Mouse (Mus musculus): ENCODE data around the gene Gm14226.
"Not testable (repeated sequence)": the region's sequence is repeated elsewhere in the genome, so short reads cannot be mapped to it uniquely, and the experiment has no call there.

Gm14226 gene

GRCm38 (mm10) chr2:155018251-155018755, at the start of gene Gm14226:
Gene Gm14226 (plus strand): TSS chr2:155018266.
- in situ Hi-C loops (cut with MboI): not testable (repeated sequence)

DNA sequence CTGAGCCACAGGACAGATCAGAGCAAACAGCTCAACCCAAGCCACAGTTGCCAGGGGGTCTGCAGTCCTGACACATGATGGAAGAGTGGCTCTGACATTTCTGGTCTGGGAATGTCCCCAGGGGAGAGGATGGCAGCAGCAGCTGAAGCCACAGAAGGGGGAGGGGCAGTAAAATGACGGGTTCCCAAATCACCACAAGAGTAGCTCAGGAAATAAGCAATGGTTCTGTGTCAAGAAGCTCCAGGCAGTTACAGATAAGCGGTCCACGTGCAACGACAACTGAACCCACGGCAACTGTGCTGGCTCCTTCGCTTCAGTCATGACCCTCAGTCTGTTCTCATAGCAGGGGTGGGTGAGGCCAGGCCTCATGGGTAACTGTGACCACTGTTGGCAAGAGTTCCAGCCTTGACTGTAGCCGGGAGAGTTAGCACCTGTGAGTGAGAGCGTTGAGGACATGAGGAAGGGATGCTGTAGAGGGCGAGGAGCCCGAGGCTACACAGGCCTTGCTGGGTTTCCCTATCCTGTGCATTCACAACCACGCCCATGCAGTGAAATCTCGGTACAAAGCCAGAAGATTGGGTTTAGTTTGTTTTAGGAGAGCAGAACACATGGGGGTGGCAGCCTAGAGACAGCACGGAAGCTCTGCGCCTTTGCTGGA, 48.2 kb upstream of the Gm14226 start:
- in situ Hi-C loops (cut with MboI): not testable (repeated sequence)

- in situ Hi-C loops (cut with MboI): no loop called here
These were observed 46.0 kb upstream of the Gm14226 start for GRCm38 (mm10) chr2:154971919-154972692.

- in situ Hi-C loops (cut with MboI): no loop called here
These were observed 45.1 kb upstream of the Gm14226 start for GRCm38 (mm10) chr2:154972981-154973380.

- in situ Hi-C loops (cut with MboI): no loop called here
These were observed 31.5 kb upstream of the Gm14226 start for GRCm38 (mm10) chr2:154986609-154987008.

GRCm38 (mm10) chr2:154991411-154991810, 26.7 kb upstream of the Gm14226 start:
- in situ Hi-C loops (cut with MboI): no loop called here

DNA sequence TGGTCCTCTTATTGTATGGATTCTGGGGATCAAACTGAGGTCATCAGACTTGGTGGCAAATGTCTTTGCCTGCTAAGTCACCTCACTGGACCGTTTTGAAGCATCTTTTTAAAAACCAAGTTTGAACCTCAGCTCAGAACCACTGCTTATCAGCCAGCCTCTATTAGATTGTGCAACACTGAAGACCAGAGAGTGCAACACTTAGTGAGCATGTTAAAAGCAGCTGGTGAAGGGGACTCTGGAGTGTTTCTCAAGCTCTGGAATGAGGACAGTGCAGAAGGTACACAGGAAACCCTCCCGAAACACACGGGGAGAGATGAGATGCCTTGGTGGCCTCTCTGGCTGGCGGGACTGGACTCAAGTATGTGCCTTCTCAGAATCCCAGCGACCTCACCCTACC, 26.0 kb upstream of the Gm14226 start:
- in situ Hi-C loops (cut with MboI): no loop called here

DNA sequence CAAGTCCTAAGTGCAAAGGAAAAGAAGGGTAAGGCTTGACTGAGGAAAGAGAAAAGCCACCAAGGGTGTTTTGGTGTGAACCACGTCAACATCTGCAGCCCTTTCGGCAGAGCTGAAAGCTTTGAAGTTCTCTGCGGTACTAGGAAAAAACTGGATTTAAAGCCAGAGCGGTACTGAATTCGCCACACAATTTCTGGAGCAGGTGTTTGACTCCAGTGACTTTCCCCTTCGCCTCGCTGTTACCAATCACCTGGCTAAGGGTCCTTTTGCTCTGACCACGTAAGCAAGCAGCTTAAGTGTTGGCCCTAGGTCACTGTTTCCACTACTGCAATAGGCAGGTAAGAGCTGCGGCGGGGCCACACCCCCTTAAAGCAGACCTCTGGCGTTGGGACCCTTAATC, 12.6 kb upstream of the Gm14226 start:
- in situ Hi-C loops (cut with MboI): no loop called here

- in situ Hi-C loops (cut with MboI): no loop called here
These were observed 6.9 kb upstream of the Gm14226 start for GRCm38 (mm10) chr2:155011086-155011656.

GRCm38 (mm10) chr2:155012991-155013390, 5.1 kb upstream of the Gm14226 start:
- in situ Hi-C loops (cut with MboI): no loop called here

- in situ Hi-C loops (cut with MboI): not testable (repeated sequence)
These were observed 1.3 kb upstream of the Gm14226 start for GRCm38 (mm10) chr2:155016751-155017150.

GRCm38 (mm10) chr2:155018762-155019641, 936 bp downstream of the Gm14226 start:
- in situ Hi-C loops (cut with MboI): no loop called here

GRCm38 (mm10) chr2:155019673-155020072, 1.6 kb downstream of the Gm14226 start:
- in situ Hi-C loops (cut with MboI): no loop called here

- in situ Hi-C loops (cut with MboI): not testable (repeated sequence)
These were observed 2.3 kb downstream of the Gm14226 start for GRCm38 (mm10) chr2:155020247-155020826.

DNA sequence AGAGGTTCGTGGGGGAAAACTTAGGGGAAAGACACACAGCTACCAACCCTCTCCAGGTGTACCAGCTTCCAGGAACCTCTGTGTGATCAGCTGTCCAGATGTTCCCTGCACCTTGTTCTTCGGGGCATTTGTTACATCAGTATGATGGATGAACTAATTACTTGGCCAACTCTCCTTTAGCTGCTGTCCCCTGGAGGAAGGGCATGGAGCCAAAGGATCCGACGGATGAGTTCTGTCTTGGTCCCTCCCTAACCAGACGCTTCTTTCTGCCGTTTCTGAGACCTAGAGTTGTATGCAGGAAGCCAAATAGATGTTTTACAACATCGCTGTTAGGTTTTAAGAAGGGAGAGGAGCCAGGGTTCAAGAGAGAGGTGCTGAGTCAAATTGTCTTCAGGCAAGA, 12.8 kb downstream of the Gm14226 start:
- in situ Hi-C loops (cut with MboI): no loop called here

DNA sequence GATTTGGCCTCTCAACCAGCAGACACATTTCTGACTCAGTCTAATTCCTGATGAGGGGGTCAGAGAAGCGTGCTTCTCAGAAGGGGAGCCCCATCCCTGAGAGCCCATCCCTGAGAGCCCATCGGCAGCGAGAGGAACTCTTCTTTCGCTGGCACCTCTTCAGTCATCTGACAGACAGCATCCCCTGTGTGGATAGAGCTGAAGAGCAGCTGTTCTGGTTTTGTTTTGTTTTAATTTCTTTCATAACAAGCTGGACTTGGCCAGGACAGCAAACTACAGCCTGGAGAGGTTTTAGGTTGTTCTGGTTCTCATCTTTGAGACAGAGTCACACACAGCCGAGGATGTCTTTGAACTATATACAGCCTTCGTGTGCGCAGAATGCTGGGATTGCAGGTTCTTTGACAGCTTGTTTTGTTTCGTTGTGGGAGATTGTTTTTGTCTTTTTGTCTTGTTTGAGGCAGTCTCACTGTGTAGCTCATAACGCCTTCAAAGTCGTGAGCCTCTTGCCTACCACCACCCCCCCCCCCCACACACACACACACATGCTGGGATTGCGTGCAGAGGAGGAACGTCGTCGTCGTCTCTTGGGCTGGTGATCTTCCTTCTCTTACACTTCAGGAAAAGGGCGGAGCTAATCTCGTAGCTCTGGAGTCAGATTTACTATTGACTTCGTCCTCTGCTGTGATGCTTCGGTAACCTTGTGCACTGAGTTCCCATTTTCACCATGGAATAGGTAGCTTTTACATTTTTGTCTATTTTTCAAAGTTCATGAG, 15.1 kb downstream of the Gm14226 start:
- in situ Hi-C loops (cut with MboI): no loop called here

DNA sequence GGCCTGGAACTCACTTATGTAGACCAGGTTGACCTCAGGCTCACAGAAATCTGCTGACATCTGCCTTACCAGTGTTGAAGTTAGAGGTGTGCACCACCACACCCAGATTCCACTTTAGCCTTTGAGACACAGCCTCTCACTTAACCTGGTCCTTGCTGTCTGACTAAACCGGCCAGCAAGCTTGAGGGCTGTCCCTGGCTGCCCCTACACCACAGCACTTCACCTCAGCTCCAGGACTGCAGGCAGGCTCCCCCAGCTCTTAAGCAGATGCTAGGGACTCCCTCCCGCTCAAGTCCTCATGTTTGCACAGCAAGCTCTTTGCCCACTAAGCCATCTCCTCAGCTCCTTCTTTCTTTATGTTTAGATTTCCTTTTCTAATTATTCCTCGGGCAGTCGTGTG, 21.9 kb downstream of the Gm14226 start:
- in situ Hi-C loops (cut with MboI): no loop called here

GRCm38 (mm10) chr2:155044542-155044941, 26.5 kb downstream of the Gm14226 start:
- in situ Hi-C loops (cut with MboI): no loop called here

DNA sequence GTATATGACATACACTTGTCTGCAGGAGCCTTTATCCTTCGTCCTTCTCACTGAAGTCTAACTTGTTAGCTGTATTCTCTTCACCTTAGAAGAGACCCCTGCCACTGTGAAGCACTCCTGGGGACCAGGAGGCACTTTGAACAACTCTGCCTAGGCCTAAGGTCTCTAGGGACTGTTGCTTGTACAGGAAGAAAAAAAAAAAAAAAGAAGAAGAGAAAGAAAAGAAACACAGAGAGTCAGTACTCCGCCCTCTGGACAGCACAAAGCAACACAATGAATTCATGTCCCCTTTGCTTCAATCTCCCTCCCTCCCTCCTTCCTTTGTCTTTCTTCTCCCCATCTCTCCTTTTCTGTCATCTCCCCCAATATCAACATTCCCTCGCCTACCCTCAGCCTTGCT, 27.0 kb downstream of the Gm14226 start:
- in situ Hi-C loops (cut with MboI): no loop called here

DNA sequence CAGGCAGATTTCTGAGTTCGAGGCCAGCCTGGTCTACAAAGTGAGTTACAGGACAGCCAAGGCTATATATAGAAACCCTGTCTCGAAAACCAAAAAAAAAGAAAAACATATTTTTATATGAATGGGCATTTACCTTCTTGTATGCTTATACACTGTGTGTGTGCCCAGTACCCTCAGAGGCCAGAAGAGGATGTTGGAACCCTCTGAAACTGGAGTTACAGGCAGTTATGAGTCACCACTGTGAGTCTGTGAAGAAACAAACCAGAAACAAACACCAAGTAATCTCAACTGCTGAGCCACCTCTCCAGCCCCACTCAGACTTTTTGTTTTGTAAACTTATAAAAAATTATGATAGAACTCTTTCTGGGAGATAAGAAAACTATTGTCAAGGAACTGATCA, 28.7 kb downstream of the Gm14226 start:
- in situ Hi-C loops (cut with MboI): no loop called here

All from mature B cell (primary cell).